Mouse (Mus musculus) forebrain, embryonic 14.5 days (tissue): ENCODE measurements at regions not wholly inside any gene's neighbourhood (a gene's known extent, or its start where the extent isn't known, plus 50 kb on each side); places are given as distances from the start of the nearest gene placed in this dataset.

Experiments
- ATAC-seq: fragments of 200-750 bp; cut with Nextera tagmentation; 2 replicates; pipeline ENCODE4 v1.8.0; 2017; ENCODE audit warnings: mild to moderate bottlenecking, moderate library complexity
- DNase-seq: peaks from one replicate; pipeline ENCODE4 v3.0.0-alpha.2; 2015; ENCODE audit warnings: low spot score
- H3K27ac ChIP-seq: fragments of 300-500 bp; sonication (generic); 2 replicates; pipeline ENCODE4 v1.5.1; 2014; ENCODE audit warnings: low read depth, mild to moderate bottlenecking, control low read depth, low read length, moderate library complexity
- H3K27me3 ChIP-seq: fragments of 300-500 bp; sonication (generic); replicated peaks from 2 replicates; pipeline ENCODE4 v1.6.1; 2014; ENCODE audit warnings: low read length, control low read depth, mixed read lengths; ENCODE audit not compliant: control insufficient read depth, insufficient read depth
- H3K36me3 ChIP-seq: fragments of 300-500 bp; sonication (generic); 2 replicates; pipeline ENCODE4 v1.6.1; 2014; ENCODE audit warnings: low read length, control low read depth; ENCODE audit not compliant: control insufficient read depth, insufficient read depth
- H3K4me1 ChIP-seq: fragments of 300-500 bp; sonication (generic); 2 replicates; pipeline ENCODE4 v1.6.1; 2014; ENCODE audit warnings: antibody characterized with exemption, low read length, control low read depth; ENCODE audit not compliant: control insufficient read depth, insufficient read depth
- H3K4me2 ChIP-seq: fragments of 300-500 bp; sonication (generic); 2 replicates; pipeline ENCODE4 v1.6.1; 2014; ENCODE audit warnings: mild to moderate bottlenecking, control low read depth, low read length
- H3K4me3 ChIP-seq: fragments of 300-500 bp; sonication (generic); 2 replicates; pipeline ENCODE4 v1.5.1; 2014; ENCODE audit warnings: low read depth, low read length, control low read depth
- H3K9ac ChIP-seq: fragments of 300-500 bp; sonication (generic); 2 replicates; pipeline ENCODE4 v1.6.1; 2014; ENCODE audit warnings: mild to moderate bottlenecking, low read length, control low read depth, moderate library complexity
- H3K9me3 ChIP-seq: fragments of 300-500 bp; sonication (generic); replicated peaks from 2 replicates; pipeline ENCODE4 v1.6.1; 2016; ENCODE audit warnings: low read length, control low read depth, mixed read lengths; ENCODE audit not compliant: control insufficient read depth
- WGBS: fragments of 180-500 bp; shearing (Covaris S2); extraction: QIAGEN DNeasy Blood & Tissue Kit; methylation state at CpG from one replicate; pipeline ENCODE4 v1.1.7; 2014; 5-methylcytosine and 5-hydroxymethylcytosine counted together

- Histone ChIP-seq H3K36me3 (no peaks in the 10 kb centered on the region), H3K4me3 (no peak overlapping the region), H3K27me3 (no peaks in the 10 kb centered on the region), H3K9me3 (no peaks in the 10 kb centered on the region), H3K9ac (no peak overlapping the region), H3K4me1 (peaks cover 4% of the 10 kb centered on the region; the same call in 1 of the 2 replicates), H3K4me2 (no peak overlapping the region), H3K27ac (no peak overlapping the region)
- DNase-seq (no peak), ATAC-seq (no peak)
- 55% methylated on average over 2 of the region's 2 CpGs for WGBS
Observed at GRCm38 (mm10) chr5:126971284-126971683, 270.3 kb upstream of the Tmem132c start.

GRCm38 (mm10) chr5:126971981-126972380 lies 269.6 kb upstream of the Tmem132c start:
- DNase-seq (peak; percentile 24), ATAC-seq (no peak)
- no peak overlapping the region for H3K4me2 ChIP-seq
- no peak overlapping the region for H3K27ac ChIP-seq
- H3K4me3 ChIP-seq = no peak overlapping the region
- WGBS = 73% methylated on average over 1 of the region's 1 CpGs
- no peak overlapping the region for H3K9ac ChIP-seq
- peaks cover 4% of the 10 kb centered on the region; the same call in 1 of the 2 replicates for H3K4me1 ChIP-seq
- H3K27me3 ChIP-seq = no peaks in the 10 kb centered on the region
- no peaks in the 10 kb centered on the region for H3K9me3 ChIP-seq
- no peaks in the 10 kb centered on the region for H3K36me3 ChIP-seq

GRCm38 (mm10) chr5:126973425-126973824 lies 268.2 kb upstream of the Tmem132c start:
- Histone ChIP-seq H3K4me2 (no peak overlapping the region), H3K27me3 (no peaks in the 10 kb centered on the region), H3K4me1 (peaks cover 4% of the 10 kb centered on the region; the same call in 1 of the 2 replicates), H3K27ac (no peak overlapping the region), H3K4me3 (no peak overlapping the region), H3K9ac (no peak overlapping the region), H3K9me3 (no peaks in the 10 kb centered on the region), H3K36me3 (no peaks in the 10 kb centered on the region)
- WGBS = 7% methylated on average over 3 of the region's 3 CpGs
- ATAC-seq (no peak), DNase-seq (peak; percentile 53)

- DNase-seq (peak; percentile 58), ATAC-seq (no peak)
- H3K4me3 ChIP-seq = no peak overlapping the region
- H3K4me2 ChIP-seq = no peak overlapping the region
- WGBS = 92% methylated on average over 3 of the region's 3 CpGs
- no peaks in the 10 kb centered on the region for H3K9me3 ChIP-seq
- peaks cover 4% of the 10 kb centered on the region; the same call in 1 of the 2 replicates for H3K4me1 ChIP-seq
- H3K27ac ChIP-seq = no peak overlapping the region
- H3K36me3 ChIP-seq = no peaks in the 10 kb centered on the region
- no peaks in the 10 kb centered on the region for H3K27me3 ChIP-seq
- H3K9ac ChIP-seq = no peak overlapping the region
Observed at GRCm38 (mm10) chr5:126974565-126974964, 267.0 kb upstream of the Tmem132c start.

GRCm38 (mm10) chr5:126995577-126995976 lies 246.0 kb upstream of the Tmem132c start:
- Histone ChIP-seq H3K36me3 (no peaks in the 10 kb centered on the region), H3K4me1 (no peaks in the 10 kb centered on the region), H3K27ac (no peak overlapping the region), H3K27me3 (no peaks in the 10 kb centered on the region), H3K9ac (no peak overlapping the region), H3K9me3 (no peaks in the 10 kb centered on the region), H3K4me3 (no peak overlapping the region), H3K4me2 (no peak overlapping the region)
- ATAC-seq = no peak
- DNase-seq = peak; percentile 19
- 58% methylated on average over 6 of the region's 6 CpGs for WGBS

- Histone ChIP-seq H3K9ac (no peak overlapping the region), H3K4me3 (no peak overlapping the region), H3K4me2 (no peak overlapping the region), H3K36me3 (no peaks in the 10 kb centered on the region), H3K27ac (no peak overlapping the region), H3K4me1 (no peaks in the 10 kb centered on the region), H3K9me3 (no peaks in the 10 kb centered on the region), H3K27me3 (no peaks in the 10 kb centered on the region)
- 76% methylated on average over 3 of the region's 3 CpGs for WGBS
- ATAC-seq (no peak), DNase-seq (peak; percentile 37)
Observed at GRCm38 (mm10) chr5:127014166-127014565, 227.4 kb upstream of the Tmem132c start.

GRCm38 (mm10) chr5:127016467-127017060 lies 225.0 kb upstream of the Tmem132c start:
- Histone ChIP-seq H3K4me3 (no peak overlapping the region), H3K36me3 (no peaks in the 10 kb centered on the region), H3K9ac (no peak overlapping the region), H3K27ac (no peak overlapping the region), H3K9me3 (no peaks in the 10 kb centered on the region), H3K4me1 (no peaks in the 10 kb centered on the region), H3K27me3 (no peaks in the 10 kb centered on the region), H3K4me2 (no peak overlapping the region)
- ATAC-seq (peak; percentile 88), DNase-seq (peak; percentile 89)
- 29% methylated on average over 4 of the region's 4 CpGs for WGBS

- DNase-seq (no peak), ATAC-seq (no peak)
- Histone ChIP-seq H3K27ac (no peak overlapping the region), H3K9ac (no peak overlapping the region), H3K27me3 (no peaks in the 10 kb centered on the region), H3K4me2 (no peak overlapping the region), H3K4me3 (no peak overlapping the region), H3K36me3 (no peaks in the 10 kb centered on the region), H3K4me1 (no peaks in the 10 kb centered on the region), H3K9me3 (no peaks in the 10 kb centered on the region)
- 94% methylated on average over 4 of the region's 4 CpGs for WGBS
Observed at GRCm38 (mm10) chr5:127017971-127018370, 223.6 kb upstream of the Tmem132c start.

GRCm38 (mm10) chr5:127036472-127036871 lies 205.1 kb upstream of the Tmem132c start:
- Histone ChIP-seq H3K9me3 (no peaks in the 10 kb centered on the region), H3K27me3 (no peaks in the 10 kb centered on the region), H3K27ac (no peak overlapping the region), H3K36me3 (no peaks in the 10 kb centered on the region), H3K4me1 (no peaks in the 10 kb centered on the region), H3K4me2 (no peak overlapping the region), H3K9ac (no peak overlapping the region), H3K4me3 (no peak overlapping the region)
- no peak for ATAC-seq
- DNase-seq = no peak
- 51% methylated on average over 5 of the region's 5 CpGs for WGBS
